Mouse (Mus musculus) gastrocnemius, adult 2 months (tissue): ENCODE results near the gene Tom1l2. TPM values are rescaled to one million over a fixed set of nuclear protein-coding genes. Genes with fewer than 3 reads are reported as not detected.

Experiments used
- DNase-seq: peaks from one replicate; pipeline ENCODE4 v3.0.0; 2022
- H3K27ac ChIP-seq: fragments of 200-600 bp; 2 replicates; pipeline ENCODE4 v1.8.1; 2022; ENCODE audit warnings: mild to moderate bottlenecking
- H3K4me3 ChIP-seq: fragments of 200-600 bp; 2 replicates; pipeline ENCODE4 v1.8.1; 2022; ENCODE audit warnings: mild to moderate bottlenecking, moderate library complexity
- CTCF ChIP-seq: fragments of 200-600 bp; IDR thresholded peaks from 2 replicates; pipeline ENCODE4 v1.8.1; 2022; ENCODE audit warnings: antibody characterized with exemption, mild to moderate bottlenecking, moderate library complexity
- intact Hi-C: fragments of 180-260 bp; cut with DNase I; formaldehyde crosslinking; loops from one replicate; pipeline ENCODE4 v1.15.1; 2025
- total RNA-seq, 2 experiments: library from RNA; stranded (reverse); gene quantifications; 2 replicates each; pipeline ENCODE4 v1.2.3; 2021

Tom1l2 gene
- total RNA-seq, 2 experiments from 2014 or later = 63.7 to 63.9 TPM

DNA sequence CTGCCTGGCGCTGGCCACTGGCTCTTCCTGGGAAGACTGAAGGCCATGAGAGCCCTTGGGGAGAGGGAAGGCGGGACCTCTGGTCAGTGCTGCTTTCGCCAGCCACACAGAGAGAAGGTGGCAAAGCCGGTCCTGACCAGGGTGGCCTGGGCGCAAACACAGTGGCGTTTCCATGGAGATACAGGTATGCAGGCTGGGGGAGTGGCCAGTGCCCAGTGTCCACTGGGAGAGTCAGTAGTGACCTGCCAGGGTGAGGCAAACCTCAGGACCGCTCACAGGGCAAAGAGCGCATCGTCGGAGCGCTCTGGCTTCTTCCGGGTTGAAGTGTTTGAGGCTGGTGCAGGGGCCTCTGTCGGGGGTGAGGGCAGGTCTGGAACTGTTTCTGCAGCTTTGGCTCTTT, 122.9 kb downstream of the Tom1l2 start:
- Histone ChIP-seq H3K27ac (no peak overlapping the region), H3K4me3 (no peak overlapping the region)
- intact Hi-C loops = no loop called here
- DNase-seq = no peak
- no peak for TF ChIP-seq CTCF

DNA sequence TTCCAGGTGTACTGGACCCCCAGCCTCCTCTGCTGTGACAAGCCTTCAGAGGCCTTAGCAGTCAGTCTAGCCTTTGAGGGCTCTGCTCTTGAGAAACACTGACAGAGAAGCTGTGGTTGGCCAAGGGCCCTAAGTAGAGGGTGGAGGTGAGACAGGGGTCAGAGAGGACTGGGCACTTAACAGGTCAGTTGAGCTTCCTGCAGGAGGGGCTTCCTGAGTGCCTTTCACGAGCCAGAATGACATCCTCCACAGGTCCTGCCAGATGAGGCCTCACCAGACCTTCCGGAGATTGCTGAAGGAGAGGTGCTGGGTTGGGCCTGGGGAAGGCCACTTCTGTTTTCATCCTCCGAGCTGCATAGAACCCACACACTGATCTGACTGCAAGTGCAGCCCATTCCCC, 124.2 kb downstream of the Tom1l2 start:
- H3K27ac ChIP-seq = no peak overlapping the region

DNA sequence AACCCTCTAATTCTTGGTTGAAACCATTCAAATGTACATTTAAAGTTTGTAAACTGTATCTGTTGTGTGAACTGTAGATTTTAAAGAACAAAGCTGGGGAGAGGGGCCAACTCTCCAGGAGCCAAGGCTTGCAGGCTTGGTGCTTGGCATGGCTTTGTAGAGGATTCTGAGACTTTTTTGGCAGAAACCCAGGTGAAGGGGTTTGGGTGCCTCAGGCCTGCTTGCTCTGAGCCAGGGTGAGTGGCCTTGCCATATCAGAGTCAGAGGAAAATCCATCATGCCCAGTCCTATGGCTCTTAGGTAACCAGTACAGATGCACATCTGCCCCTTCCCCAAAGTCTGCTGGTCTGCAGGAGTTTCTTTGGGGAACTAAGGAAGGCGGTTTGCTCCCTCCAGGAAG, 126.8 kb downstream of the Tom1l2 start:
- no peak overlapping the region for H3K27ac ChIP-seq
- intact Hi-C loops = no loop called here
- no peak overlapping the region for H3K4me3 ChIP-seq
- no peak for TF ChIP-seq CTCF
- DNase-seq = no peak

More for the DNA sequence above, 124.2 kb downstream of the Tom1l2 start:
- intact Hi-C loops = no loop called here
- H3K4me3 ChIP-seq = no peak overlapping the region
- DNase-seq = no peak
- no peak for TF ChIP-seq CTCF

DNA sequence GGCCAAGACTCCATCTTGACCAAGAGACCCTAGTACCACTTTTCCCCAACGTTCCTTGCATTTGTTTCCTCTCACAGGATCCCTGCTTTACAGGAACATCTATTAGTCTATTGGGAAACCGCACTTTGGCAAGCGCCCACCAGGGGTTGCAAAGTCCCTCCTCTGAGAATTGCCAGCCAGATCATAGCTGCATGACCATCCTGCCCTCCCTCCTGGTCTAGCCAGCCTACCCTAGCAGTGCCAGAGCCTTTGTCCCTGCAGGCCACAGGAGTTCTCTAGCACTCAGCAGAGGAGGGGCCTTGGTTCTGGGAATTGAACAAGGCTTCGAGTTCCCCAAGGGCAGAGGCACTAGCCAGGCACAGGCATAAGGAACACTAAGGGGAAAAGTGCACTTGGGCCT, 128.0 kb downstream of the Tom1l2 start:
- no peak for TF ChIP-seq CTCF
- no peak overlapping the region for H3K4me3 ChIP-seq
- DNase-seq = no peak
- intact Hi-C loops = no loop called here
- H3K27ac ChIP-seq = no peak overlapping the region

DNA sequence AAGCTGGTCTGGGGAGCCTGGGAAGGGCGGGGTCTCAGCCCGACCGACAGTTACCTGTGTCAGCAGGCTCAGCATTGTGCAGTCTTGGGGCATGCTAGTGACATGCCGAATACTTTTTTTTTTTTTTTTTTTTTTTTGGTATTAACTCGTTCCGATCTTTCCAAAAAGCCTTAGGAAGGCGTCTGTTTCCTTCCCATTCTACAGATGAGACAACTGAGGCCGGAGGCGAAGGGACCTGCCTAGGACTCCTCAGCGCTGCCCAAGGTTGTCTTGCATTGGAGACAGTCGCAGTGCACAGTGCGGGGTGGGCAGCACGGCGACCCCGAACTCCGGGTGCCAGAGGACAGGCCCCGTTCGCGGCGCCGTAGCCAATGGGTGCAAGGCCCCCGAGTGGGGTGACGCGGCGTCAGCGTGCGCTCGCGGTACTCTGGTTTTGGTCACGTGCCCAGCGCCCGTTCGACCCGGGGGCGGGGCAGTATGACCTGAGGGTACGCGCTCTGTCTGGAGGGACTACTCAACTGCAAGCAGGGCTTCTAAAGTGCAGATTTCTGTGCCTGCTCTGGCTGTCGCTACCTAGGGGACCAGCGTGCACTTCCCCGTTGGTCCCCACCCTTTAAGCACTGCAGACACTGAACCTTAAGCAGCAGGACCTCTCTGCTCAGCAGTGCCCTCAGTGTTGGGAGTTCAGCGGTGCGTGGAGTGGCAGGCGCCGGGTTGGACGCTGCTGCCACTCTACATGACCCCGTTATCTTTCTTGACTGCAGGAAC, 130.1 kb downstream of the Tom1l2 start, which contains the start of gene Srebf1:
Srebf1 (minus strand) TSS at position 113 of the 768 bp plus-strand sequence.
- intact Hi-C loops = no loop called here
- TF ChIP-seq CTCF = peak; percentile 48
- H3K4me3 ChIP-seq = peak within 1 kb of the TSS; percentile 76
- peak; percentile 92 for DNase-seq
- H3K27ac ChIP-seq = peak within 1 kb of the TSS; percentile 99

DNA sequence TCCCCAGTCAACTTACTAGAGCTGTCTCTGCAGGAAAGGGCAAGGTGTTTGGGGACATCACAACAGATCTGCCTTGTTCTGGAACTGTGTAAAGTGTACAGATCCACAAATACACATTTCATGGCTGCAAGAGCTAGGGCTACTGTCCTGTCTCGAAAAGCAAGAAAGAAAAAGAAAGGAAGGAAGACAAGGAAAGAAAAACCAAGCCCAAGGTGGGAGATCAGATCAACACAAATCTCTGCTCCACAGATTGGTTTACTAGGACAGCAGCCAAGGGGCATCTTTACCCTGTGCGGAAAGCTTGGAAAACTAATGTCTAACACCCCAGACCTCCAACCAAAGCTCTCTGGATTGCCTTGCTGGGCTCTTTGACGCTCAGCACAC, 130.6 kb downstream of the Tom1l2 start:
- no peak for TF ChIP-seq CTCF
- intact Hi-C loops = no loop called here
- H3K27ac ChIP-seq = peak overlapping the region; percentile 92
- H3K4me3 ChIP-seq = peak overlapping the region; percentile 76
- DNase-seq = no peak

DNA sequence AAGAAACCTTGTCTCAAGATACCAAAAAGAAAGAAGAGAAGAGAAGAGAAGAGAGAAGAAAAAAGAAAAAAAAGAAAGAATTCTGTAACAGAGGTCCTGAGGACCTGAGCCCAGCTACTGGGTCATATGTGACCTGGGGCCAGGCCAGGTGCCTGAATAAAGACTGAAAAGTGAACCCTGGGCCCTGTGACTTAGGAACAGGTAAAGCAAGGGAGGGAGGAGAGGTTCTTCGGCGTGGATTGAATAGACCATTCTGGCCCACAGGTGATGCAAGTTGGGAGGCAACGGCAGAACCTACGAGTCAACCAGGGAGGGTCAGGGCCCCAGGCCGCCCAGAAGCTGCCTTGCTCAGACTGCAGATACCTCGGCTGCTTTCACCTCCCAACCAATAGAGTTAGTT, 131.3 kb downstream of the Tom1l2 start:
- no peak for TF ChIP-seq CTCF
- peak overlapping the region; percentile 99 for H3K27ac ChIP-seq
- peak; percentile 18 for DNase-seq
- intact Hi-C loops = no loop called here
- no peak overlapping the region for H3K4me3 ChIP-seq

DNA sequence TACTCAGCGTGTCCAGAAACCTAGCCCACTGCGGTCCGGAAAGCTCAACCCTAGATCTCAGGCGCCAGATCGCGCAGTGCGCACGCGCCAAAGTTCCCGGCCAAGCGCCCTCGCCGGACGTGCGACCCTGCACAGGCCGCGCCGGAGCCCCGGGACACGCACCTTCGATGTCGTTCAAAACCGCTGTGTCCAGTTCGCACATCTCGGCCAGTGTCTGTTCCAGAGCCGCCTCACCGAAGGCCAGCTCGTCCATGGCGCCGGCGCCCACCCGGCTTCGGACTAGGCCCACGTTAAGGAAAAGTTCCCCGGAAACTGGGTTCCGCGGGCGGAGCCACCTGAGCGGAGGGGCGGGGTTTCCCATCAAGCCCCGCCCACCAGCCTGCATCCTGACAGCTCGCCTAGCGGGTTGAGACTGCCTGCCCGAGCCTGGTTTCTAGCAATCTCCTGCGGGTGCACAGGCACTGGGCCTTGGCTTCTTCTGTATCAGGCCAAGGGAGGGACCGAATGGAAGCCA, 132.4 kb downstream of the Tom1l2 start:
- Histone ChIP-seq H3K4me3 (peak overlapping the region; percentile 86), H3K27ac (peak overlapping the region; percentile 99)
- no peak for TF ChIP-seq CTCF
- intact Hi-C loops = no loop called here
- peak; percentile 95 for DNase-seq

DNA sequence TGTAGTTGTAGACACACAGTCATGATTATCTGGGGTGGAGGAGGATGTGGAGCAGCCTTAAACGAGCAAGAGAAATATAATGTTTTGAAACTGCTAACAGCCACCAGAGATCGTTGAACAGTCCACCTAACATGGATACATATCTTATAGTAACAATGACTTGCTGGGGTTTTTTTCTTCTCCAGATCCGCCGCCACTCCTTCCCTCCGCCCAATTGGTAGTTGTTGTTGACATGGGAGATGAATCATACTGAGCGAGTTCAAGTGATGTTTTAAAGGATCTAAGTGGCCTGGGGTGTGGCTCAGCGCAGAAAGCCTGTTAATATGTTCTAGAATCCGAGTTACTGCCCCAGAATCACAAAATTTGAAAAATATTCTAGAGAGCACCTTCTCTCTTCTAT, 133.1 kb downstream of the Tom1l2 start:
- no peak for TF ChIP-seq CTCF
- H3K27ac ChIP-seq = peak overlapping the region; percentile 99
- H3K4me3 ChIP-seq = peak overlapping the region; percentile 86
- no peak for DNase-seq
- intact Hi-C loops = no loop called here

DNA sequence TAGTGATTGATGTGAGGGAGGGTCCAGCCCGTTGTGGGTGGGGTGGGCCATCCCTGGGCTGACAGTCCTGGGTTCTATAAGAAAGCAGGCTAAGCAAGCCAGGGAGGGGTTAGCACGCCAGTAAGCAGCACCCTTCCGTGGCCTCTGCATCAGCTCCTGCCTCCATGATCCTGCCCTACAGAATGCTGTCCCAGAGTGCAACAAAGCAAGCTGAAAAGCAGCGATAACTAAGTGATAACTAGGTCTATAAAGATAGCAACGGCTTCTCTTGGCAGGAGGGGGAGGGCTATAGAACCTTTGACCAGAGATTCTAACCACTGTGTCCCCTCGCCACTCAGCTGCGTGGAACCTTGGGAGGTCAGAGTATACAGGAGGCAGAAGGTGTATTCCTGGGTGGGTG, 135.2 kb downstream of the Tom1l2 start:
- Histone ChIP-seq H3K27ac (no peak overlapping the region), H3K4me3 (no peak overlapping the region)
- no peak for TF ChIP-seq CTCF
- intact Hi-C loops = no loop called here
- no peak for DNase-seq

DNA sequence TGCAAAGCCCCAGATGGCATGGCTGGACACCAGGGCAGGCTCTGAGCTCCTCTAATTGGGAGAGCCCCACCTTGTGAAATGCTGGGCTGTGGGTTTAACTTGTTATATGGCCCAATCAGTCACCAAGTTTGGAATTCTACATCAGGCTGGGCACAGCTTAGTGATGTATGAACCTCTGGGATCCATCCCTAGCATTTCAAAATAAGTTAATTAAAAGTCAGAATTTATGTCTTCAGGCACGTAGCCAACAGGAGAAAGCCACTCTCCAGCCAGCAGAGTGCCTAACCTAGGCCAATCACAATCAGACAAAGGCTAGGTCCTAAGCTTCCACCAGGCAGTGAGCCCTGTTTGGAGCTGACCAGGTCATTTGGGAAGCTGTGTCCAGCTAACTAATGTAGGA, 136.0 kb downstream of the Tom1l2 start:
- no peak for TF ChIP-seq CTCF
- intact Hi-C loops = no loop called here
- no peak overlapping the region; the same call in 1 of the 2 replicates for H3K27ac ChIP-seq
- DNase-seq = no peak
- no peak overlapping the region for H3K4me3 ChIP-seq

DNA sequence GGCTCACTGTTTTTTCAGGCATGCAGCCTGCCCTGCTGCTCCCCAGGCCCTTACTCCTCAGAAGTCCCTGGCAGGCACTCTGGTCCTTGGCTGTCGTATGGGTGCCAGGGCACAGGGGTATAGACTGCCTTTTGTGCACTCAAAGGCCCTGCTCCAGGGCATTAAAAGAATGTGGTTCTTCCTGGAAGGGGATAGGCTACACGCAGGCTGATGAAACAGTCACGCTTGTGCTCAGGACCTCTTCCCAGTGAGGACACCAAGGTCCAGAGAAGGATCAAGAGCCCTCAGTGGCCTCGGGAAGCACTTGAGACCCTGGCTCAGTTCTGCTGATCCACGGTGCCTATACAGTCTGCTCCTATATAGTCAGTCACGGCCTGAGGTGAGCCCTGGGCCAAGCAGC, 139.4 kb downstream of the Tom1l2 start:
- H3K27ac ChIP-seq = peak overlapping the region; percentile 46
- no peak for TF ChIP-seq CTCF
- intact Hi-C loops = loop anchor here (5.0 kb wide), 1 partner anchor 139 kb away; the partner anchor contains the start of genes Drc3 and Tom1l2
- DNase-seq = no peak
- no peak overlapping the region for H3K4me3 ChIP-seq

DNA sequence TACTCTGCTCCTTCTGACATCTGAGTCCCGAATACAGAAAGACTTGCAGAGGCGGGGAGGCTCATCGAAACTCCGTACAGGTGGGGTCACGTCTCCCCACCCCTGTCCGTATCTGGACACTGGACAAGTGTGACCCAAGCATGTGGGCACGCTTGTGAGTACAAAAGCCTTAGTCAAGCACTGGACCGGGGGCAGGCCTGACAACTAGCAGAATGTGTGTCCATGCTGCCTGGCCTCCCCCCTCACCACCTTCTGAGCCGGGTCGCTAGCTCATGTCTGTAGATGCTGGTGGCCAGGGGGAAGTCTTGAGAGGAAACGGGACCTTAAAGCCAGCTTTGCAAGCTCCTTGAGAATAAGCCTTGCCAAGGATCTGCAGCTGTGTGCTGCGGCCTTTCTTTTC, 140.9 kb downstream of the Tom1l2 start:
- peak overlapping the region; percentile 89 for H3K27ac ChIP-seq
- no peak for DNase-seq
- H3K4me3 ChIP-seq = no peak overlapping the region
- intact Hi-C loops = loop anchor here (5.0 kb wide), 1 partner anchor 141 kb away; the partner anchor contains the start of genes Drc3 and Tom1l2
- TF ChIP-seq CTCF = no peak

DNA sequence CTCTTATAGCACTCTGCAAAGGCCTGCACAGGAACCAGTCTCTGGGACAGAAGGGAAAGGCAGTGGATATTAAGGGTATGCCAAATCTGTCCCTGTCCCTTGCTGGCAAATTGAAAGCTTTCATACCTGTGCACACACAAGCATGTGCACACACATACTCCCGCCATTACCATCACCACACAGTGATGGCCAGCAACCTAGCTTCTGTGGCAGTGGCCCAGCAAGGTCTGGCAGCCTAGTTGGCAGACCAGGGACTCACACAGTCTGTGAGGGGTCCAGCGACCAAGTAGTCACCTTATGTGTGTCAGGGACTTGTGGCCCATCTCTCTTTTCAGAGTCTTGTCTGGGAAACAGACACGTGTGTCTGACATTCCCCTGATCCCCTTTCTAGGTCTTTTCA, 141.6 kb downstream of the Tom1l2 start:
- H3K4me3 ChIP-seq = peak overlapping the region; percentile 69
- intact Hi-C loops = loop anchor here (5.0 kb wide), 1 partner anchor 141 kb away; the partner anchor contains the start of genes Drc3 and Tom1l2
- H3K27ac ChIP-seq = peak overlapping the region; percentile 89
- no peak for DNase-seq
- no peak for TF ChIP-seq CTCF
